Mouse (Mus musculus): ENCODE results near the gene Slc39a8.

The Slc39a8 gene

GRCm38 (mm10) chr3:135825016-135825753, at the start of gene Slc39a8:
Gene Slc39a8, plus strand, starts transcription at chr3:135825279.
- peak; percentile 15 to 23 for DNase-seq (ENCODE audit: low spot score in 2 of 2)

GRCm38 (mm10) chr3:135785065-135785464, 40.0 kb upstream of the Slc39a8 start:
- no peak for DNase-seq (ENCODE audit: low spot score in 2 of 2)

- no peak for DNase-seq (ENCODE audit: low spot score in 2 of 2)
These were observed 29.0 kb upstream of the Slc39a8 start for GRCm38 (mm10) chr3:135796117-135796516.

GRCm38 (mm10) chr3:135798241-135798640, 26.8 kb upstream of the Slc39a8 start:
- no peak for DNase-seq (ENCODE audit: low spot score in 2 of 2)

- no peak for DNase-seq (ENCODE audit: low spot score in 2 of 2)
These were observed 26.4 kb upstream of the Slc39a8 start for GRCm38 (mm10) chr3:135798665-135799064.

- no peak for DNase-seq (ENCODE audit: low spot score in 2 of 2)
These were observed 10.4 kb upstream of the Slc39a8 start for GRCm38 (mm10) chr3:135814665-135815064.

GRCm38 (mm10) chr3:135815973-135816727, 8.9 kb upstream of the Slc39a8 start:
- DNase-seq (ENCODE audit: low spot score in 2 of 2), result no peak

- no peak for DNase-seq (ENCODE audit: low spot score in 2 of 2)
These were observed 8.0 kb upstream of the Slc39a8 start for GRCm38 (mm10) chr3:135817124-135817523.

GRCm38 (mm10) chr3:135824436-135824835, 643 bp upstream of the Slc39a8 start:
- DNase-seq (ENCODE audit: low spot score in 2 of 2), result no peak

- peak; percentile 5 to 19 for DNase-seq (ENCODE audit: low spot score in 2 of 2)
These were observed 940 bp downstream of the Slc39a8 start for GRCm38 (mm10) chr3:135825754-135826683.

GRCm38 (mm10) chr3:135826684-135827249, 1.7 kb downstream of the Slc39a8 start:
- no peak for DNase-seq (ENCODE audit: low spot score in 2 of 2)

- DNase-seq (ENCODE audit: low spot score in 2 of 2), result no peak
These were observed 2.9 kb downstream of the Slc39a8 start for GRCm38 (mm10) chr3:135828000-135828399.

GRCm38 (mm10) chr3:135832496-135832895, 7.4 kb downstream of the Slc39a8 start:
- DNase-seq (ENCODE audit: low spot score in 2 of 2), result no peak

GRCm38 (mm10) chr3:135832907-135833306, 7.8 kb downstream of the Slc39a8 start:
- DNase-seq (ENCODE audit: low spot score in 2 of 2), result no peak

- DNase-seq (ENCODE audit: low spot score in 2 of 2), result no peak
These were observed 9.9 kb downstream of the Slc39a8 start for GRCm38 (mm10) chr3:135834988-135835387.

GRCm38 (mm10) chr3:135839535-135839934, 14.5 kb downstream of the Slc39a8 start:
- no peak for DNase-seq (ENCODE audit: low spot score in 2 of 2)

GRCm38 (mm10) chr3:135840185-135840584, 15.1 kb downstream of the Slc39a8 start:
- DNase-seq (ENCODE audit: low spot score in 2 of 2), result no peak

GRCm38 (mm10) chr3:135841716-135842511, 16.8 kb downstream of the Slc39a8 start:
- no peak for DNase-seq (ENCODE audit: low spot score in 2 of 2)

GRCm38 (mm10) chr3:135843181-135843580, 18.1 kb downstream of the Slc39a8 start:
- DNase-seq (ENCODE audit: low spot score in 2 of 2), result no peak

- DNase-seq (ENCODE audit: low spot score in 2 of 2), result no peak
These were observed 18.6 kb downstream of the Slc39a8 start for GRCm38 (mm10) chr3:135843707-135844106.

- DNase-seq (ENCODE audit: low spot score in 2 of 2), result no peak
These were observed 19.8 kb downstream of the Slc39a8 start for GRCm38 (mm10) chr3:135844835-135845234.
